ENCODE assay signal across 16 mouse cellular contexts in the genomic region with DNA sequence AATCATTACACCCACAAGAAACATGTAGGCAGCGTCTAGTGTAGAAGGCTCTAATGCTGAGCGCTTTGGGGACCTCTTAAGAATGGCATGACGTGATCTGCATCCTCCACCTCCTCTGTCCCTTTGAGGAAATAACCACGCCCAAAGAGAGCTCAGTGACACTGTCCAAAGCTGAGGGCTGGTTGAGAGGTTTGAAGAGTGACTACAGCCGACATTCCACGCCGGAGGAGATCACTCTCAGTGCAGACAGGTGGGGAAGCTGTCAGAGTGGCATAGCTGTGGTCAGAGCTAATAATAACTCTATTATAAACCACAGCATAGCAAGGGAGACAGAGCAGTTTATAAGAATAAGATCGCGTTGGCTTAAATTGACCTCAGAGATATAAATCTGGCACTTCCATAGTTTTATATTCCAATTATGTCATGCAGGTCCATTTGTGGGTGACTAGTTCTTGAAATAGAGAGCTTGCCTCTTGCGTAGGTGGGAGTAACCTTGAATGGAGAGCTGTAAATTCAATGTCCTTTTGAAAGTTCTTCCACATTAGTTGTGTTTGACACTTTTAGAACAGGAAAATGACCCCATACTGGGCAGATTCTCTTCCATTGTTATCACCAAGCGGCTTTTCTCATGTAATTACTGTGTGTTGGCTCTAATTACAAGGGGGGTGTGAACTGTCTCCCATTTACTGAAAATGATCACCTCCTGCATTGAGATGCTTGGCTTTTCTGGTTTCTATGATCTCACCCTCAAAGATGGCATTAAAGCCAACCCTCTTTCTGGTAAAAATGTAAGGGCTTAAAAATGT.
DNase-seq lines count a peak whose midpoint lies in the region; ATAC-seq and TF ChIP-seq lines count a peak whose summit lies in the region.
"Had no signal": no experiment of that assay in that cellular context is flagged by ENCODE, and none has a peak within 500 bp of the region (broad histone marks: within the 10 kb centered on the region; RNA-seq: fewer than 3 reads in every experiment).

No protein-coding gene starts in this region.

- TF ChIP-seq CTCF in lung, embryonic 14.5 days (IDR thresholded peaks at IDR 0.05; ENCODE audit: low read depth): no peak
- TF ChIP-seq CTCF in lung, postnatal 0 days (IDR thresholded peaks at IDR 0.05): no peak

- no peaks in the 10 kb centered on the region for H3K9me3 ChIP-seq in heart, embryonic 10.5 days
- no peaks in the 10 kb centered on the region for H3K9me3 ChIP-seq in lung, embryonic 14.5 days (ENCODE audit: low read depth, low read length)
- H3K9me3 ChIP-seq in lung, postnatal 0 days (ENCODE audit: low read length): no peaks in the 10 kb centered on the region
- H3K9me3 ChIP-seq: liver, embryonic 12.5 days; midbrain, embryonic 10.5 days had no signal

- DNase-seq in heart, embryonic 10.5 days (ENCODE audit: low spot score): peak; percentile 85
- no peak for DNase-seq in heart, postnatal 36 days
- DNase-seq in lung, embryonic 14.5 days: peak; percentile 36
- DNase-seq in lung, postnatal 14 days: no peak
- DNase-seq in lung, postnatal 0 days (ENCODE audit: low spot score): peak; percentile 59
- DNase-seq in retina, postnatal 1 day: peak; percentile 70
- DNase-seq in gastrocnemius, postnatal 25 days: no peak
- DNase-seq: adrenal gland, adult 2 months; B cell, adult 2 months; cerebellum, postnatal 36 days; gastrocnemius, postnatal 14 days; kidney, postnatal 36 days; thymus, postnatal 25 days had no signal

- intact Hi-C loops in heart, postnatal 36 days (cut with DNase I): no loop called here

- no peak overlapping the region for H3K4me3 ChIP-seq in heart, embryonic 10.5 days
- H3K4me3 ChIP-seq in lung, embryonic 14.5 days (ENCODE audit: low read depth, low read length): no peak overlapping the region
- H3K4me3 ChIP-seq in lung, postnatal 0 days (ENCODE audit: low read depth, low read length): no peak overlapping the region
- H3K4me3 ChIP-seq: liver, embryonic 12.5 days; midbrain, embryonic 10.5 days had no signal

- H3K36me3 ChIP-seq in heart, embryonic 10.5 days: no peaks in the 10 kb centered on the region
- no peaks in the 10 kb centered on the region for H3K36me3 ChIP-seq in lung, embryonic 14.5 days (ENCODE audit: insufficient read depth)
- H3K36me3 ChIP-seq in lung, postnatal 0 days (ENCODE audit: insufficient read depth, low read length): no peaks in the 10 kb centered on the region
- H3K36me3 ChIP-seq: liver, embryonic 12.5 days; midbrain, embryonic 10.5 days had no signal

- TF ChIP-seq EP300 in lung, postnatal 0 days (IDR thresholded peaks at IDR 0.05): peak; percentile 87

- peak; percentile 63 for ATAC-seq in lung, embryonic 14.5 days (ENCODE audit: insufficient read depth)
- ATAC-seq in lung, postnatal 0 days: peak; percentile 95
- no peak for ATAC-seq in CD4-positive, CD25-positive, alpha-beta regulatory T cell, adult 4 months
- ATAC-seq: liver, embryonic 12.5 days had no signal

- no peak overlapping the region for H3K4me2 ChIP-seq in lung, embryonic 14.5 days
- H3K4me2 ChIP-seq in lung, postnatal 0 days (replicated peaks; ENCODE audit: low read depth, low read length): no peak overlapping the region
- H3K4me2 ChIP-seq: liver, embryonic 12.5 days had no signal

- H3K27me3 ChIP-seq in heart, embryonic 10.5 days (ENCODE audit: insufficient read depth, poor library complexity, severe bottlenecking): no peaks in the 10 kb centered on the region
- no peaks in the 10 kb centered on the region for H3K27me3 ChIP-seq in lung, embryonic 14.5 days (ENCODE audit: insufficient read depth, low read length)
- H3K27me3 ChIP-seq in lung, postnatal 0 days (replicated peaks; ENCODE audit: insufficient read depth, low read length): no peaks in the 10 kb centered on the region
- H3K27me3 ChIP-seq: liver, embryonic 12.5 days had no signal

- H3K9ac ChIP-seq in lung, embryonic 14.5 days: no peak overlapping the region
- H3K9ac ChIP-seq in lung, postnatal 0 days (replicated peaks; ENCODE audit: low read depth): no peak overlapping the region
- H3K9ac ChIP-seq: liver, embryonic 12.5 days had no signal

- H3K27ac ChIP-seq in heart, embryonic 10.5 days: no peak overlapping the region
- no peak overlapping the region for H3K27ac ChIP-seq in lung, embryonic 14.5 days (ENCODE audit: low read depth)
- no peak overlapping the region for H3K27ac ChIP-seq in lung, postnatal 0 days (ENCODE audit: low read length)
- H3K27ac ChIP-seq: liver, embryonic 12.5 days; midbrain, embryonic 10.5 days had no signal

- WGBS in heart, embryonic 10.5 days: 41% methylated on average over 11 of the region's 11 CpGs
- WGBS in lung, embryonic 14.5 days: 52% methylated on average over 11 of the region's 11 CpGs
- WGBS in lung, postnatal 0 days: 51% methylated on average over 11 of the region's 11 CpGs

- peaks cover 10% of the 10 kb centered on the region; the same call in 1 of the 2 replicates for H3K4me1 ChIP-seq in heart, embryonic 10.5 days
- no peaks in the 10 kb centered on the region for H3K4me1 ChIP-seq in lung, embryonic 14.5 days (ENCODE audit: insufficient read depth)
- H3K4me1 ChIP-seq in lung, postnatal 0 days (ENCODE audit: insufficient read depth, low read depth, low read length): no peaks in the 10 kb centered on the region
- H3K4me1 ChIP-seq: liver, embryonic 12.5 days; midbrain, embryonic 10.5 days had no signal

Comparison
In these comparisons a context has a peak if more than half of its experiments do, and no peak if none do; other contexts are left out.
1. DNase-seq: peak in heart, embryonic 10.5 days (single experiment), lung, embryonic 14.5 days (single experiment), lung, postnatal 0 days (single experiment) and retina, postnatal 1 day (single experiment); none in heart, postnatal 36 days (0 of 2), lung, postnatal 14 days (single experiment) and gastrocnemius, postnatal 25 days (single experiment).